In genomic region chr14:16379917-16380570, GRCm38 (mm10) we compare ENCODE assay signal across 8 mouse cellular contexts. TPM values are rescaled to one million over a fixed set of nuclear protein-coding genes. Genes with fewer than 3 reads are reported as not detected.
A peak's percentile ranks its signal among the peaks of the same experiment; 100 is the strongest.
DNase-seq lines count a peak whose midpoint lies in the region; ATAC-seq and TF ChIP-seq lines count a peak whose summit lies in the region.

No protein-coding gene starts in this region.

- TF ChIP-seq POLR2A in brain, embryonic 14.5 days (IDR thresholded peaks at IDR 0.05; ENCODE audit: borderline replicate concordance, extremely low read depth, insufficient read depth, insufficient read length, poor library complexity, severe bottlenecking), result no peak

- ATAC-seq in erythroid progenitor cell, adult 5-6 weeks (replicated peaks; ENCODE audit: low FRiP score, poor library complexity, severe bottlenecking), result peak; percentile 86

- DNase-seq in gastrocnemius, adult 18-20 months (ENCODE audit: low spot score), result peak; percentile 76
- DNase-seq in gastrocnemius, adult 8-10 months (ENCODE audit: low spot score in 2 of 2), result no peak
- DNase-seq in brain, embryonic 14.5 days (ENCODE audit: low read depth), result peak; percentile 90
- peak; percentile 54 for DNase-seq in heart, postnatal 4 days
- peak; percentile 25 to 88 for DNase-seq in layer of hippocampus, adult 18-20 months (ENCODE audit: low spot score in 2 of 2)
- peak; percentile 79 for DNase-seq in lung, postnatal 10 days
- DNase-seq in retina, postnatal 1 day, result peak; percentile 90

- peak; percentile 70; the same call in 1 of the 2 replicates for TF ChIP-seq CTCF in brain, embryonic 14.5 days (IDR thresholded peaks at IDR 0.05; ENCODE audit: borderline replicate concordance, extremely low read depth, insufficient read depth, insufficient read length)

RNA-seq across cellular contexts. Expression of gene Top2b, which starts 15.1 kb away (rescaled TPM):
- 10 to 100 TPM; 28.6 to 31.8 TPM for total RNA-seq in gastrocnemius, adult 18-20 months (2021)
- 10 to 100 TPM; 24.4 to 36.3 (median 29.6) TPM for total RNA-seq in gastrocnemius, adult 8-10 months (2022)
- polyA plus RNA-seq in brain, embryonic 14.5 days (2012; rRNA removed), result 111 and 136 TPM in 2 replicates
- total RNA-seq in erythroid progenitor cell, adult 5-6 weeks (2015; ENCODE audit: low replicate concordance), result 44.7 and 55.3 TPM in 2 replicates
- total RNA-seq in erythroid progenitor cell, adult 5-6 weeks (2017; ENCODE audit: low replicate concordance), result 84.9 and 133 TPM in 2 replicates
- total RNA-seq in heart, postnatal 4 days (2021), result 100 to 1,000 TPM in 1 of 2 experiments, 10 to 100 TPM in 1; 97.4 to 105 TPM
- 10 to 100 TPM; 70.8 to 82.3 TPM for total RNA-seq in layer of hippocampus, adult 18-20 months (2021)

Comparison
In these comparisons a context has a peak if more than half of its experiments do, and no peak if none do; other contexts are left out.
1. DNase-seq: peak in gastrocnemius, adult 18-20 months (single experiment), brain, embryonic 14.5 days (single experiment), heart, postnatal 4 days (single experiment), layer of hippocampus, adult 18-20 months (2 of 2), lung, postnatal 10 days (single experiment) and retina, postnatal 1 day (single experiment); none in gastrocnemius, adult 8-10 months (0 of 2).